Mouse (Mus musculus): ENCODE data around the gene Daam2.

The Daam2 gene

DNA sequence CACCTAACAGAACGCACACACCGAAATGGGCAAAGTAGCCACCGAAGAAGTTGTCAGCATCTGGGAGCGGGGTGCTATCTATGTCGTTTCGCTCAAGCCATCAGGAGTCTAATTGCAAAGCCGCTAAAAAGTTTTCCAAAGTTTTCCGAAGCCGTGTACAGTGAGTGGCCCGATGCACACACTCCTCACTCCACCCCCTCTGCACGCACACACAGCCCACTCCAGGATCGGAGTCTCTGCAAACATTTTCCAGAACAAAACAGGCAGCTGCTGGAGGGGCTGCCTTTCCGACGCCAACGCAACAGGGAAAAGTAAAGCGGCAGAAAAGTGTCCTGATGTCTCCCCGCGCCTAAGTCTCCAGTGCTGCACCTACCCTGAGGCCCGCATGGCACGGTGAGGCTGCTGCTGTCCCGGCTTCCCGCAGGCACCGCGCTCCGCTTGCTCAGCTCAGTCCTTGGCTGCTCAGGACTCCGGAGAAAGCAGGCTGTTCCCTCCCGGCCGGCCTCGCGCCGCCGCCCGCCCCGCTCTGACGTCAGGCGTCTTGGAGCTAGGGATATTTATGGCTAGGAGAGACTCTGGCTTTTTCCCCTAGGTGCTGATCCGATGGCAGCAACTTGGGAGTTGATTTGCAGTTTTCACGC is at the start of gene Daam2:
TSS of gene Daam2 (minus strand) at position 514 of the 641 bp plus-strand sequence.
- DNase-seq: peak; percentile 70 to 82

- no peak for DNase-seq
Observed at GRCm38 (mm10) chr17:49610296-49610695, 46.2 kb upstream of the Daam2 start.

DNA sequence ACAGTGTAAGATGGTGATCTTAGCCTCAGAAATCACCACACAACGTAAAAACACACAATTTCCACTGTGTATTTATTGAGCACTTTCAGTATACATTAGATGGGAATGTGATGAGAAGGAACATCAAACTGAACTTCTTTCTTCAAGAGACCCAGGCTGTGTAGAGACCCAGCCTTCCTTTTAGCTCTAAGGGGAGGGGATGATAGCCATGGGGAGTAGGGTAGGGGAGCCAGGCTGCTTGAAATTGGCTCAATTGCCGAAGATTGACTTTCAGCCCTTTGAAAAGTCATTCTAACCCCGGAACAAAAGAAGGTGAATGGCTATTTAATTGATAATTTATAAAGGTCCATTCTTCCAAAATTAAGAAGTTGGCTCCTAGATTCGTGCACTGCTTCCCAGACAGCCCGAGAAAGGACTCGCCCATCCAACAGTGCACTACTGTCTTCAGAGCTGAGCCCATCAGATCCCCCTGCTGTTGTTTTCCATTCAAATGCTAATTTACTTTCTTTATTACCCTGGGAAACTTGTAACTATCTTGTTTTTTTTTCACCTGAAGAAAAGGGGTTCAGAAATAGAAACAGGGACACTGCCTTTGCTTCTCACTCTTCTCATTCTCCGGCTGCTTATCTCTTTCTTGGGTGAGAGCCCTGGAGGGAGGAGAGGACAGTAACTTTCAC is 43.3 kb upstream of the Daam2 start:
- no peak for DNase-seq

DNA sequence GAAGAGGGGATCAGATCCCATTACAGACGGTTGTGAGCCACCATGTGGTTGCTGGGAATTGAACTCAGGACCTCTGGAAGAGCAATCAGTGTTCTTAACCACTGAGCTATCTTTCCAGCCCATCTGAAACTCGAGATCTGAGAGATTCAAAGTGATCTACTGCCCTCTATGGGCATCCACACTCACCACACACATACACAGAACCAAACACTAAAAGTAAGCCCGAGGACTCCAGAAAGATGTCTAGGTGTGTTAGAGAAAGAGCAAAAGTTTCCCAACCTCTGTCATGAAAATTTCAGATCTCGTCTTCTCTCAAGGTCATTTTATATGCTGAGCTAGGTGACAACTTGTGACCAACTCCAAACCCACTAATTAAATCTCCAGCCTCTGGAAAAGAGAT is 41.3 kb upstream of the Daam2 start:
- DNase-seq: no peak

DNA sequence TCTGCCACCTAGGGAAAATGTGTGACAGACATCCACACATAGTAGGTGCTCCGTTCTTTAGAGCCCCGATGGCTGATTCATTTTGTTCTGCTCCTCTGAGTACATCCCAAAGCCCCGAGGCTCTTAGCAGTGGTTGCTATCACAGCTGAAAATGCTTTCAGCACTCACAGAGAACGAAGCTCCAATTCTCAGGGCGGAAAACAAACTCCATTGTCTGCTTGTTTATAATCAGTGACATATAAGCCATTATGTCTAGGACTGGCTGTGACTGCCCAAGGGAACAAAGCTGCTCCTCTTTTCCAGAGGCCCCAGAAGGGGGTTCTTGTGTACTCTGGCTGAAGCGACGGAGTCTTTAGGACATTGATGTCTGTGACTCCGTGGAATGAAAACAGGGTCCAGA is 25.9 kb upstream of the Daam2 start:
- no peak for DNase-seq

DNA sequence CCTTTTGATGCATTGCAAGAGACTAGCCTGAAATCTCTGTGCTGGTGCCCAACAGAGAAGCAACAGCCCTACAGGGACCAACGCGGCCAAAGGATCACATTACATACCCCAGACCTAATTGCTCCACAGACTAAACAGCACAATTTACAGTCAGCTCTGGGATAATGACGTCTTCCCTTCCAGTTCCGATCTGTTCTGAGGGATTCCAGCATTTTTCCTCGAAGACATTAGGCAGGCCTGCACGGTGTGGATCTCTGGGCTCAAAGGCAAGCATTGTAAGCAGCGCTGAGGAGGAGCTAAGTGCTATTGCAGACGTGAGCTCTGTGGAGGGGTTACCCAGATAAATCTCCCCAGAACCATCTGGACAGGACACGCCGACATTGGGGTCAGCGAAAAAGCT is 18.3 kb upstream of the Daam2 start:
- DNase-seq: no peak

GRCm38 (mm10) chr17:49577321-49577720 is 13.2 kb upstream of the Daam2 start:
- no peak for DNase-seq

DNA sequence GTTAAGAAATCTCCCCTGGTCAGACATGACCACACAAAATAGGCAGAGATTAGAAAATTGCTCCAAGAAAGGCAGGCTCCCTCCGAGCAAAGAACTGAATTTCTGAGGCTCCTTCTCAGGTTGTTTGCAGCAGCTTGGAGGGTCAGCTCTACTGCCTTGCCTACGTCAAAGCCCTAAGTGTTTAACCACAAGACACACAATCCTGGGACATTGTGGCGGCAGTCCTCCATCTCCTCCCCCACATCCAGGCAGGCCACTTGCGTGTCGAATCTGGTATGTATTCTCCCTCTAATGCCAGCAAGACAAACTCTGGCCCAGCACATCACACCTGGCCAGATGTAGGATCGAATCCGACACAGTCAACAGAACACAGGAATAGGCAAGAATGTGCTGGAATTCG is 4.6 kb upstream of the Daam2 start:
- peak; percentile 24 to 65 for DNase-seq

DNA sequence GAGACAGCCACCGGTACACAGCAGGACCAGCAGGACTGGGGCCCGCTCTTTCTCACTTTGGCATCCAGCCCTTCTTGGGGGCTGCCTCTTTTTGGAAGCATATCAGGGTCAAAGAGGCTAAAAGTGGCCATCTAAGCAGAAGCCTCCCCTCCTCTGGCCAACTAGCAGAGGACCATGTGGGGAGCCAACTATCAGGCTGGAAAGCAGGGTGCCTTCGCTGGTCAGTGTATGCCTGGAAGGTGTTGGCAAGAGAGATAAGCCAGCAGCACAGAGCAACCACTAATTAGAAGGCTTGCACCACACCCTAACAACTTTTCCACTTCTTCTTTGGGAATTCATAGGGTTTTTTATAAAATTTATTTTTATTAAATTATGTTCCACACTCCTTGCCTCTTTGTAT is 346 bp upstream of the Daam2 start:
- no peak for DNase-seq

DNA sequence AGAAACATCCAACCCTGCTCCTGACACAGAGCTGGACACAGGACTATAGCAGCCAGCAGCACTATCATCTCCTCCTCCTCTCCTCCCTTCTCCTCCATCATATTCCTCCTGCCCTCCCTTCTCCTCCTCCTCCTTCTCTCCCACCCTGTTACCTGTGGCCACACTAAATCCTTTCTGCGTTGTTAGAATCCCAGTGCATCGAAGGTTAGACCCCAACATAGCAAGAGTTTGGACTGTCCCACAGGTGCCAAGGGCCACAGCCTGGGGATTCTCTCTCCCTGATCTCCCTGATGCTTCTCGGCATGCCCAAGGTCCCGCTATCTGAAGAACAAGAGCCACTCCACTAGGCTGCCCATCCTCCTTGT is 745 bp downstream of the Daam2 start:
- no peak for DNase-seq

DNA sequence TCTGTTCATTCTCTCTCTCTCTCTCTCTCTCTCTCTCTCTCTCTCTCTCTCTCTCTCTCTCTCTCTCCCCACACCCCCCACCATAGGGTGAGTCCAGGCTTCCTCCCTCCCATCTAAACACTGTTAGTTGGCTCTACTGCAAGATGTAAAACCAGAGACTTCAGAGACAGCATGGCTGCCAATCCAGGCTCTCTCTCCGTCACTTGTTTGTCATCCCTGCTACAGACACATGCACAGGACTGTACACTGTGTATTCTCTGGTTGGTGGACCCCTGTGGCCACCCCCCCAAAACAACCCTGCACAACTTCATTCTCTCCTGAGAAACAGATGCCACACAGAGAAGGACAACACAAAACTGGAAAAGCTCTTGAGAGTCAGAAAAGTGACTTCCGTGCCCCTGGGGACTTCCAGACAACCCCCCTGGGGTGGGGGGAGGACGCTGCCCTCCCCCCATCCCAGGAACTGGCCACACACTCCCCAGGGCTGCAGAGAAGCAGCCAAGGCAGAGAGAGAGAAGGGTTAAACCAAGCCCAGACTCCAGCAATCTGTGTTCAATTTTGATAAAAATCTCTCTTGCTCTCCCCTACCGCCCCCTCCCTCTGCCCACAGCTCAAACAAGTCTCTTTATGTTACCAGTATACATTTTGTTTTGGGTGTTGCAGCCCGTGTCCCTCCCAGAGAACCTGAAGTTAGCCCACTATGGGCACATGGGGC is 1.3 kb downstream of the Daam2 start:
- no peak for DNase-seq

- no peak for DNase-seq
Observed at GRCm38 (mm10) chr17:49561985-49562384, 2.2 kb downstream of the Daam2 start.

DNA sequence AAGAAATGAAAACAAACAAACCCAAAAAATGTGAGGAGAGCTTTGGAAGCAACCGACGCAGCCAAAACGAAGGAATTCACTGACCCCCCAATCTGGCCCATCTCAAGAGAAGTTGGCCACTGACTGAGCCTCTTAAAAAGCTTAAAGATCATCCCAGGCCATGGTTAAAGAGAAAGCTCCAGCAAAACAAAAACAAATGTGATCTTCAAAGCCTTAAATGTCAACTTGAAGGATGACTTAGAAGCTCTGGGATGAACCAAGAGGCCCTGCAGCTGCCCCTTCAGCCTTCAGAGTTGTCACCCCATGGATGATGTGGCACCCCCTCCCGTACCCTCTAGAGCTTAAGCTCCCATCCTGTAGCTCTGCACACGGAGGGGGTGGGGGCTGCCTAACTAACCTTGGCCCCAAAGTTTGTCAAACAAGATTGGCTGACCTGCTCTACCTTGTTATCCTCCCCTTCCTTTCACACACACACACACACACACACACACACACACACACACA is 4.3 kb downstream of the Daam2 start:
- DNase-seq: no peak

DNA sequence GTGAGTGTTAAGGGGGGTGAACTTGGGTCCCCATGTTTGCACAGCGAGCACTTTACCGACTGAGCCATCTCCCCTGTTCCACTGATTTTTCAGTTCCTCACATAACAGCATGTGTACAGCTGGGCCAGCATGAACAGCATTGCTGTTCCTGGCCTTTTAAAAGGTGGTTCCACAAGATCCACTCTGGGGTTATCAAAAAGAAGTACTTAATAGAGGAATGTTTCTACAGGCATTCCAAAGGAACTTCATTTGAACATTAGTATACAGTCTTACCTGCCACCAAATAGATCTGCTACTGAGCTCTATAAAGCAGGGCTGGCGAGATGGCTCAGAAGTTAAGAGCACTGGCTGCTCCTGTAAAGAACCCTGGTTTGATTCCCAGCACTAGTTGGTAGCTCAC is 8.0 kb downstream of the Daam2 start:
- no peak for DNase-seq

DNA sequence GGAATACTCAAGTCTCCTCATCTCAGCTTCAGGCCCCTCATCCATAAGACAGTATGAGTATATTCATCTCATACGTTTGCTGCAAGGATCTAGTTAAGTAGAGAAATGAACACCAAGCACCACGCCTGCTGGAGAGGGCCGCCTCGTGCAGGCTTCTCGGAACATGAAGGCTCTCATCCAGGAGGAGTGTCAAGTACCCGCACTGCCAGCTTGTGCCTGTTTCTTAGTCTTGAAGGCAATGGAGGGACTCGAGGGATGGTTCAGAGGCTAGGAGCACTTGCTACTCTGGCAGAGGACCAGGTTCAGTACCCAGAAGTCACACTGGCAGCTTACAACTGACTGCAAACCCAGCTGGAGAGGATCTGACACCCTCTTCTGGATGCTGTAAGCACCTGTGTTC is 12.2 kb downstream of the Daam2 start:
- peak; percentile 66 to 79 for DNase-seq

DNA sequence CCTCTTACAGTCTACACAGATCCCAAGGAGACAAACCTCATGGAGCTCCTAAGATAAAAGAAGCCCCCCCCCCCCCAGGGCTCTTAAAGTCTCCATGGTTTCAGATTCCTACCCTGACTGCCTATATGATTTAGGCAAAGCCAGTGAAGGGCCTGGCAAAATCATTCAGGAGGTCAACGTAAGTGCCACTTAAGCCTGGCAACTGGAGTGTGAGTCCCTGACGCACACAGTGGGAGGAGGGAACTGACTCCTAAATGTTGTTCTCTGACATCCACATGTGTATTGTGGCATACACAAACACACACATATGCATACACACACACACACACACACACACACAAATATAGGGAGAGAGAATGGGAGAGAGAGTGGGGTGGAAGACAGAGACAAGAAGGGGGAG is 12.7 kb downstream of the Daam2 start:
- peak; percentile 44 to 60 for DNase-seq

DNA sequence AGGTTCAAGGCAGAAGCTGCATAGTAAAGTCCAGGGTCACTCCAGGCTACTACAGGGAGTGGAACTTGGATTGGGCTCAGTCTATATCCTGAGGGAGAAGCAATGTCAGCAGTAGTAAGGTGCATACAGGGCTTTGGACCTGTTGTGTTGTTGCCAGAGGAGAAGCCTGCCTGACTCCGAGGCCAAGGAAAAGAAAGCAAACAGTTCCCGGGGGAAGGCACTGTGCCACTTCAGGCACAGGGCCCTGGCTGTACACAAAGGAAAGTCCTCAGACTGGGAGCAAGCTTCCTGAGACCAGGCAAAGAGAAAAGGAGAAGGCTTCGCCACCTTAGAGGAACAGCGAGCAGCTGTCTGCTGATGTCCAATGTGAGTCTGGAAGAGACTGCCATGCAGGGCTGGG is 18.1 kb downstream of the Daam2 start:
- no peak for DNase-seq

- no peak for DNase-seq
Observed at GRCm38 (mm10) chr17:49545424-49545823, 18.7 kb downstream of the Daam2 start.

DNA sequence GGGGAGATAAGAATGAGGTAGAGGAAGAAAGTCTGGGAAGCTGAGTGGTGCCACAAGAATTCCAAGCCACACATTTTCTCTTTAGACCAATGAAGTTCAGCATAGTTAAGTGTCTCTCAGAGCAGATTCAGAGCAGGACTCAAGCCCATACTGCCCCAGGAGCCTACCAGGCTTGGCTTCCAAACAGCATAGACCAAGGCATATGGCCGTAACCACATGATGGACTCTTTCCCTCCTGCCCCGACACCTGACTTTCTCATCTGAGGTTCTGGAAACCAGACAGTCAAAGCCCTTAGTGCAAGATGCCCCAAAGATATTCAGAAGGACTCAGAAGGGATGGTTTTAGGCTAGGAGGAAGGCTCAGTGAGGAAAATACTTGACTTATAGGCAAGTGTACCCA is 19.6 kb downstream of the Daam2 start:
- no peak for DNase-seq

DNA sequence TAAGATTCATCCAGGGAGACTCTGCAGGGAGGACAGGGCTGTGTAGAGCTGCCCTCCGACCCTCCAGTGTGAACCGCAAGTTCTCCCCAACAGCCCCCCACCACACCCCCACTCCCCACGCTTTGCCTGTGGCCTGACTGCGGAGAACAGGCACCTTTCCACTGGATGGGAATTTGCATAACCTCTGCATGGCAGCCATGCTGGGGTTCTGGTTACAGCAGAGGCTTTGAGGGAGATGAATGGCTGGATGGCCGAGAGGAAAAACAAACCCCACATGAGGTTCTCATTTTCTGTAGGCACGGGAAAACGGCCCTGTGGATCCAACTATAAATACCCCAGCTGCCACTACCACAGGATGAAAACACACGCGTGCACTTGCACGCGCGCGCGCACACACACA is 23.4 kb downstream of the Daam2 start:
- no peak for DNase-seq

- peak; percentile 32 to 53 for DNase-seq
Observed at GRCm38 (mm10) chr17:49539204-49539603, 24.9 kb downstream of the Daam2 start.

DNA sequence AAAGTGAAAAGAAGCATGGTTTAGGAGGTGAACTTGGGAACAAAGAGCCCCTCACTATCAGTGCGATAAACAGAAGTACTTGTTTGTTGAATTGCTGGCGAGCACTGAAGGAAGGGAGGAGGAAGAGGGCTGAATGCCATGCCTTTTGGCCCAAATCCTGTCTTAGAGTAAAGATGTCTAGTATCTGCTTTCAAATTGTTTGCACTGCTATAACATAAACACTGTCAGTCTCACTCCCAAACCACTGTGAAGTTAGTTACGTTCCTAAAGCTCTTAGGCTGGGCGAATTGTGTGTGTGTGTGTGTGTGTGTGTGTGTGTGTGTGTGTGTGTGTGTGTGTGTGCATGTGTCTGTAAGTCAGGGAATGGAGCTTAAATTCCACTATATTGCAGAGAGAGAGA is 28.6 kb downstream of the Daam2 start:
- DNase-seq: no peak

DNA sequence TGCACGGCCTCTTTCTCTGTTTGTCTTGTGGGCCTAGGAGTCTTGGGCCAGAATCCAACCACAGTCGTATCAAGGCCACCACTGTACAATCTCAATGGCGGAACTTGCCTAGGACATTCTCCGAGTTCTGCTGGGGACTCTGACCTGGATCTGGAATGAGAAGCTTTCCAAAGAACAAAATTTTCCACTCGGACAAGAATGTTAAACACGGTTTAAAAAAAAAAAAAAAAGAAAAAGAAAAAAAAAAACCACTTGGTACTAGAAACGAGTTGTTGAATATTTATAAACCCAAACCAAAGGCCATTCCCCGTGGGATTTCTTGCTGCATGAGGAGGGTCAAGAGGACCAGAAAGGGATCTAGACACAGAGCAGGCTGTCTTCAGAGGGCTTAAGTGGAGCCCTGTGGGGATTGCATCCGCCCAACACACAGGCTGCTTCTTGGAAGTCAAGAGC is 29.9 kb downstream of the Daam2 start:
- DNase-seq: peak in 1 of 2 experiments; percentile 45

GRCm38 (mm10) chr17:49531661-49532060 is 32.5 kb downstream of the Daam2 start:
- DNase-seq: no peak
